In genomic region chr4:86670582-86671306, GRCm38 (mm10) we compare ENCODE assay signal across 8 mouse cellular contexts. TPM values are rescaled to one million over a fixed set of nuclear protein-coding genes. Genes with fewer than 3 reads are reported as not detected.
DNase-seq lines count a peak whose midpoint lies in the region; ATAC-seq lines count a peak whose summit lies in the region.

No protein-coding gene starts in this region.

- H3K27ac ChIP-seq in heart, embryonic 13.5 days (replicated peaks) = no peak overlapping the region
- no peak overlapping the region for H3K27ac ChIP-seq in embryonic facial prominence, embryonic 14.5 days (replicated peaks; ENCODE audit: low read depth, low read length)
- no peak overlapping the region for H3K27ac ChIP-seq in limb, embryonic 12.5 days

- intact Hi-C loops in heart, postnatal 36 days (cut with DNase I) = loop anchor here (2.0 kb wide), 1 partner anchor 16 kb away; no protein-coding TSS in a partner anchor
- intact Hi-C loops in left cerebral cortex, postnatal 25 days (cut with DNase I) = no loop called here

- peak overlapping the region; percentile 74 for H3K4me2 ChIP-seq in heart, embryonic 13.5 days
- H3K4me2 ChIP-seq in embryonic facial prominence, embryonic 14.5 days (ENCODE audit: low read depth, low read length) = peak overlapping the region; percentile 58
- peak overlapping the region; percentile 63; the same call in 1 of the 2 replicates for H3K4me2 ChIP-seq in limb, embryonic 12.5 days

- no peak overlapping the region for H3K4me3 ChIP-seq in heart, embryonic 13.5 days
- no peak overlapping the region for H3K4me3 ChIP-seq in embryonic facial prominence, embryonic 14.5 days (ENCODE audit: low read depth, low read length)
- H3K4me3 ChIP-seq in limb, embryonic 12.5 days (replicated peaks) = no peak overlapping the region

- WGBS in heart, embryonic 13.5 days = 69% methylated on average over 8 of the region's 8 CpGs
- 70% methylated on average over 8 of the region's 8 CpGs for WGBS in embryonic facial prominence, embryonic 14.5 days
- WGBS in limb, embryonic 12.5 days = 74% methylated on average over 8 of the region's 8 CpGs

- peaks cover 20% of the 10 kb centered on the region for H3K36me3 ChIP-seq in heart, embryonic 13.5 days
- H3K36me3 ChIP-seq in embryonic facial prominence, embryonic 14.5 days (ENCODE audit: control insufficient read depth, insufficient read depth, low read length) = peaks cover 11% of the 10 kb centered on the region; the same call in 1 of the 2 replicates
- H3K36me3 ChIP-seq in limb, embryonic 12.5 days = peaks cover 16% of the 10 kb centered on the region

- DNase-seq in heart, postnatal 36 days = no peak
- peak; percentile 59 for DNase-seq in 3T3-L1 (ENCODE audit: low read depth, low spot score)
- no peak for DNase-seq in embryonic facial prominence, embryonic 14.5 days (ENCODE audit: low spot score)
- DNase-seq in retina, embryonic 14.5 days (ENCODE audit: low spot score) = no peak
- no peak for DNase-seq in left cerebral cortex, postnatal 25 days (ENCODE audit: low spot score in 2 of 2)

- no peak for ATAC-seq in heart, embryonic 13.5 days (ENCODE audit: extremely low read depth, insufficient number of reproducible peaks, low FRiP score, low TSS enrichment)
- no peak for ATAC-seq in embryonic facial prominence, embryonic 14.5 days (ENCODE audit: low read depth)
- ATAC-seq in limb, embryonic 12.5 days (ENCODE audit: insufficient number of reproducible peaks, insufficient read depth, low FRiP score, low TSS enrichment, low read depth) = no peak
- ATAC-seq in erythroid progenitor cell, adult 5-6 weeks (replicated peaks; ENCODE audit: low FRiP score, poor library complexity, severe bottlenecking) = no peak

- peaks cover 43% of the 10 kb centered on the region for H3K4me1 ChIP-seq in heart, embryonic 13.5 days
- H3K4me1 ChIP-seq in embryonic facial prominence, embryonic 14.5 days (ENCODE audit: control insufficient read depth, insufficient read depth, low read length) = peaks cover 7% of the 10 kb centered on the region
- peaks cover 11% of the 10 kb centered on the region for H3K4me1 ChIP-seq in limb, embryonic 12.5 days (replicated peaks)

- peak overlapping the region; percentile 92; the same call in 1 of the 2 replicates for H3K9ac ChIP-seq in heart, embryonic 13.5 days
- H3K9ac ChIP-seq in embryonic facial prominence, embryonic 14.5 days (ENCODE audit: low read depth, low read length) = no peak overlapping the region
- H3K9ac ChIP-seq in limb, embryonic 12.5 days (replicated peaks) = no peak overlapping the region

- H3K9me3 ChIP-seq in heart, embryonic 13.5 days = no peaks in the 10 kb centered on the region
- H3K9me3 ChIP-seq in embryonic facial prominence, embryonic 14.5 days (ENCODE audit: control insufficient read depth, low read length) = no peaks in the 10 kb centered on the region
- no peaks in the 10 kb centered on the region for H3K9me3 ChIP-seq in limb, embryonic 12.5 days

- H3K27me3 ChIP-seq in heart, embryonic 13.5 days (replicated peaks) = no peaks in the 10 kb centered on the region
- no peaks in the 10 kb centered on the region for H3K27me3 ChIP-seq in embryonic facial prominence, embryonic 14.5 days (replicated peaks; ENCODE audit: control insufficient read depth, insufficient read depth, low read length)
- H3K27me3 ChIP-seq in limb, embryonic 12.5 days = no peaks in the 10 kb centered on the region

RNA-seq across cellular contexts. Expression of gene Plin2, which starts 0.9 kb away (rescaled TPM):
- polyA plus RNA-seq in heart, embryonic 13.5 days (2015; fragmentation: Nextera tagmentation; extraction: Ambion mirVana) = 66.8 and 68.5 TPM in 2 replicates
- 100 to 1,000 TPM; 140 to 163 TPM for total RNA-seq in heart, postnatal 36 days (2021)
- 66.2 and 73.1 TPM in 2 replicates for polyA plus RNA-seq in embryonic facial prominence, embryonic 14.5 days (2014; fragmentation: Nextera tagmentation; extraction: Ambion mirVana)
- polyA plus RNA-seq in limb, embryonic 12.5 days (2016; fragmentation: Nextera tagmentation; extraction: Ambion mirVana) = 79.0 and 83.0 TPM in 2 replicates
- 16.3 and 24.1 TPM in 2 replicates for total RNA-seq in erythroid progenitor cell, adult 5-6 weeks (2015; ENCODE audit: low replicate concordance)
- total RNA-seq in erythroid progenitor cell, adult 5-6 weeks (2017; ENCODE audit: low replicate concordance) = 18.5 and 30.5 TPM in 2 replicates
- total RNA-seq in left cerebral cortex, postnatal 25 days (2021) = 10 to 100 TPM; 10.8 to 12.3 TPM

RNA-seq across cellular contexts. Expression of gene Haus6, which starts 58.9 kb away (rescaled TPM):
- polyA plus RNA-seq in heart, embryonic 13.5 days (2015; fragmentation: Nextera tagmentation; extraction: Ambion mirVana) = 9.1 and 10.3 TPM in 2 replicates
- 1 to 10 TPM; 3.9 to 8.1 TPM for total RNA-seq in heart, postnatal 36 days (2021)
- polyA plus RNA-seq in embryonic facial prominence, embryonic 14.5 days (2014; fragmentation: Nextera tagmentation; extraction: Ambion mirVana) = 12.2 and 14.5 TPM in 2 replicates
- polyA plus RNA-seq in limb, embryonic 12.5 days (2016; fragmentation: Nextera tagmentation; extraction: Ambion mirVana) = 24.0 and 25.5 TPM in 2 replicates
- total RNA-seq in erythroid progenitor cell, adult 5-6 weeks (2015; ENCODE audit: low replicate concordance) = 11.5 and 19.3 TPM in 2 replicates
- total RNA-seq in erythroid progenitor cell, adult 5-6 weeks (2017; ENCODE audit: low replicate concordance) = 16.9 and 27.2 TPM in 2 replicates
- 1 to 10 TPM; 6.7 to 9.0 TPM for total RNA-seq in left cerebral cortex, postnatal 25 days (2021)

Comparison
In these comparisons a context has a peak if more than half of its experiments do, and no peak if none do; other contexts are left out.
1. RNA of gene Plin2, which starts 0.9 kb away (total RNA-seq): 140 to 163 TPM in heart, postnatal 36 days; 16.3 to 30.5 TPM in erythroid progenitor cell, adult 5-6 weeks and 10.8 to 12.3 TPM in left cerebral cortex, postnatal 25 days; every median in the first group is over 4 times any median in the second.
2. Peak in every context shown above with its lines, with median percentiles within 50 percentile points of each other: H3K4me2 ChIP-seq.